Mouse (Mus musculus) thymus, postnatal 25 days (tissue): ENCODE data around the gene Papolb.
A peak's percentile ranks its signal among the peaks of the same experiment; 100 is the strongest.

Experiments
- DNase-seq: peaks from one replicate; pipeline ENCODE4 v3.0.0; 2022

The Papolb gene

DNA sequence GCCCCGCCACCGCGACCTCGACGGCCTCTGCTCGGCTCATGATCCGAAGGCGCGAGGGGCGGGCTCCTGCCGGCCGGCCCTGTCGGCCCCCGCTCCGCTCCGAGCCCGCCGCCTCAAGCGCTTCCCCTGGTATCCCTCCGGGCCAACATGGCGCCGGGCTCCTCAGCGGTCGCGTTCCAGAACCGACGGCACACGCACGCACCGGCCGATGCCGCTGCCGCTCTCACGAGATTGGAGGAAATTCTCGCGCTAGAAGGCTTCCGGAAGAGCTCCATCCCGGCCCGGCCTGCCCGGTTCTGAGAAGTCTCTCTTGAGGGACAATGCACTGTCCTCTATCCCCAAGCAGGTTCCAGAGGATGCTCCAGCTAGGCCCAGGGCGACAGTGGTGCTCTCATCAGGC is at the start of gene Papolb:
TSS of gene Papolb (minus strand) at position 162 of the 400 bp plus-strand sequence.
- DNase-seq = no peak

DNA sequence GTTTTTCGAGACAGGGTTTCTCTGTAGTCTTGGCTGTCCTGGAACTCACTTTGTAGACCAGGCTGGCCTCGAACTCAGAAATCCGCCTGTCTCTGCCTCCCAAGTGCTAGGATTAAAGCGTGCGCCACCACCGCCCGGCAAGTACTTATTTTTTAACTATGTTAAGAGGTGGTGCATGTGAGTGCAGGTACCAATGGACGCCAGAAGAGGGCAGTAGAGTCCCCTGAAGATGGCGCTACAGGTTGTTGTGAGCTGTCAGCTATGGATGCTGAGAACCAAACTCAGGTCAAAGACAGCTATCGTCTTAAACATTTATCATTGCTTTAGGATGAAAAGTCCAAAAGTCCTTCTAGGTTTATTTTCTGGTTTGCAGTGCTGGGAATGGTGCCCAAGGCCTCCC is 48.3 kb upstream of the Papolb start:
- DNase-seq = no peak

- DNase-seq = no peak
These were observed 47.0 kb upstream of the Papolb start for GRCm38 (mm10) chr5:142576832-142577231.

GRCm38 (mm10) chr5:142574323-142575057 is 44.6 kb upstream of the Papolb start:
- no peak for DNase-seq

- no peak for DNase-seq
These were observed 34.7 kb upstream of the Papolb start for GRCm38 (mm10) chr5:142564606-142565005.

GRCm38 (mm10) chr5:142560261-142560660 is 30.4 kb upstream of the Papolb start:
- no peak for DNase-seq

DNA sequence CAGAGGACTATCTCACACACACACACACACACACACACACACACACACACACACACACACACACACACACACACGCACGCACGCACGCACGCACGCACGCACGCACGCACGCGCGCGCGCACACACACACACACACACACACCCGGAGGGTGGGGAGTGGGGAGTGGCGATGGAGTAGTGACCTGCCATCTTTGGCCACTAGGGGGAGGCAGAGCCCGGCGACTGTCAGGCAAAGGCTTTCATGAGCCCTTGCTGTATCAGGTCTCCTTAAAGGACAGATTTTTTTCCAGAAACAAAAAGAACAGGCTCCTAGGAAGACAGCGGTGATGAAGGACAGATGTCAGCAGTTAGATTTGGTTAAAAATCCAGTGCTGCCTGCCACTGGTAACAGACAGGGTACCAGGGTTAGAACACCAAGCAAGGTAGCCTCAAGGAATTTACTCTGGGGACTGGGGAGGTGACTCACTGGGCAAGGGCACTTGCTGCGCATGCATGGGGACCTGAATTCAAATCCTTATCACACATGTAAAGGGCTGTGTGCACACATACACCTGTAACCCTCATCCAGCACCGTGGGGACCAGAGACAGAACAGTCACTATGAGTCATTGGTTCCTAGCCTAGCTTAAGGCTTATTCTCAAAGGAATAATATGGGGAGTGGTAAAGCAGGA is 27.7 kb upstream of the Papolb start:
- peak; percentile 54 for DNase-seq

- DNase-seq = no peak
These were observed 26.8 kb upstream of the Papolb start for GRCm38 (mm10) chr5:142556721-142557120.

GRCm38 (mm10) chr5:142555866-142556265 is 26.0 kb upstream of the Papolb start:
- no peak for DNase-seq

DNA sequence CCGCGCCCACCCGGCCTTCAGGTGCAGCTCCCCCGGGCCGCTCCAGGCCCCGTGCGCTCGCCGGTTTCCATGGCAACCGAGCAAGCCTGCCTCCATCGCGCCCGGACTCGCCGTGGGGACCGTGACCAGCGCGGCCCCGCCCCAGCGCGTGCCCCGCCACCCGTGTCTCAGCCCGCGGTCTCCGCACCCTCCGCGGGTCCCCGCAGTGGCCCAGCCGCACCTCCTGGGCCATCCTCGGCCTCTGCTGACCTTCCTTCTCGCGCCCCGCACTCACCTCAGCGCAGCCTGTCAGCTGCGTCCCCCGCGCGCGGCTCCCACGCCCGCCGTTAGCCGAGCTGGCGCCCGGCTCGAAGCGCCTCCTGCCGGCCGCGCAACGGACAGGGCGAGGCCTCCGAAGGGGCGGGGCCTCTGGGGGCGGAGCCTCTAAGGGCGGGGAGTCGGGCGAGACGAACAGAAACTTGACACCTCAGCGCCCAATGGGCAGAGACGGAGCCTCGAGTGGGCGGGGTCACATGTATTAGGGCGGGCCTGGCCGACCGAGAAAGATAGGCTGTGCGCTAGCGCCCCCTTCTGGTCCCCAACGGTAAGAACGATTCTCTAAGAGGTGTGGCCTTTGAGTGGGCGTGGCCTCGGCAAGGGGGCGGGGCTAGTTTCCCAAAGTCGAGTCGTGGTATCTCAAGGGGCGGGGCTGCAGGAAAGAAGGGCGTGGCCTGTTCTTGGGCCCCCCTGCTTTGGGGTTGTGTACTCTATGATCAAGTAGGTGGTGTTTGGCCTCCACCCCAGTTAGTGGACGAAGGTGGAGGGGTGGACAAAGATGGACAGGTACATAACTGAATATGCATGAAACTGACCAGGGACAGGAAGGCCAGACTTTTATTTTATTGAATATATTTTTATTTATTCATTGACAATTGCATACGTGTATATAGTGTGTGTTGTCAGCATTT is 21.1 kb upstream of the Papolb start, which contains the start of gene Radil:
TSS of gene Radil (minus strand) at position 393 of the 947 bp plus-strand sequence.
- DNase-seq = peak; percentile 53

GRCm38 (mm10) chr5:142549961-142550705 is 20.3 kb upstream of the Papolb start:
- no peak for DNase-seq

DNA sequence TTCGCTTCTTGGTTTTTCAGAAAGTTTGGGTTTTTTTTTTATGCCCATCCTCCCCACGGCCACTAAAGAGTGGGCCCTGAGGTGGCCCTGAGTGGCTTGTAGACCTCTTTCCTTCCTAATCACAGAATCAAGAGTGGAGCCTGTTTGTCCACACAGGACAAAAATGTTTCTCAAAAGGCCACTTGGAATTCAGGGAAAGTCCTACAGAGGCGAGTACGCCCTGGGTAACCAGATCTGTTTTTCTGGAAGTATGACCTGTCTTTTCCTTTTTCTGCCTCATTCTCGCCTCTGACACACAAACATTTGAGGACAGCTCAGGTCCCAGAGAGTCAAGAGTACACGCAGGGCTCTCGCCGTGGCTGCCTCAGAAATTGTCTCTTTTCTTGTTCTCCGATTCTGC is 19.6 kb upstream of the Papolb start:
- DNase-seq = no peak

DNA sequence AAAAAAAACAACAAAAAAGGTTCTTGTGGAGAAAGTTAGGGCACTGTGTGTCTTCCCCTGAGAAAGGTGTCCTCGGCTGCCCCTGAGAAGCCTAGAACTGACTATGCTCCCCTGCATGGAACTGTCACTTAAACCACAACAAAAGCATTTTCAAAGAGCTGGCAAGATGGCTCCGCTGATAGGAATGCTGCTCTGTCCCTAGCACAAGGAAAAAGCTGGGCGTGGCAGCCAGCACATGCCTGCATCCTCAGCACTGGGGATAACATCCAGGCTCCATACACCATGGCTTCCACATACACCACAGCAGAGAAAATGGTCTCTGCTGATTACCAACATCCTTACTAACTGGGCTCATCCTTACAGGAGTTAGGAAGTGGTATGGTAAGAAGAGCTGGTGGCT is 17.2 kb upstream of the Papolb start:
- no peak for DNase-seq

DNA sequence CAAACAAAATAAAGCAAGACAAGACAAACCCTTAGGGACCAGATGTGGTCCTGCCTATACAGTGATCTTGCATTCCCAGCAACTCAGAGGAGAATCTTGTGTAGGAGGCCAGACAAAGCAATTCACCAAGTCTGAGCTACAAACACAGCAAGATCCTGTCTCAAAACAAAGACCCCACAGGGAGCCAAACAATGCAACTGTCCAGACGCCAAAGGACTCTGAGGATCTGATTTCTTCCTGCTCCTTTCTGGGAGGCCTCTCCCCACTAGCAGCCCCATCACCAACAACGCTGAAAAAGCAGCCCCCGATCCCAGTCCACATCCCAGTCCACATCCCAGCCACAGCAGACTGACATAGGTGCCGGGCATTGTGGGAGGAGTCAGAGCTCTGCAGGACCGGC is 16.5 kb upstream of the Papolb start:
- DNase-seq = no peak

- DNase-seq = no peak
These were observed 15.3 kb upstream of the Papolb start for GRCm38 (mm10) chr5:142545014-142545795.

- no peak for DNase-seq
These were observed 7.4 kb upstream of the Papolb start for GRCm38 (mm10) chr5:142537286-142537685.

GRCm38 (mm10) chr5:142535388-142535787 is 5.5 kb upstream of the Papolb start:
- DNase-seq = no peak

- DNase-seq = no peak
These were observed 5.0 kb downstream of the Papolb start for GRCm38 (mm10) chr5:142524711-142525464.

DNA sequence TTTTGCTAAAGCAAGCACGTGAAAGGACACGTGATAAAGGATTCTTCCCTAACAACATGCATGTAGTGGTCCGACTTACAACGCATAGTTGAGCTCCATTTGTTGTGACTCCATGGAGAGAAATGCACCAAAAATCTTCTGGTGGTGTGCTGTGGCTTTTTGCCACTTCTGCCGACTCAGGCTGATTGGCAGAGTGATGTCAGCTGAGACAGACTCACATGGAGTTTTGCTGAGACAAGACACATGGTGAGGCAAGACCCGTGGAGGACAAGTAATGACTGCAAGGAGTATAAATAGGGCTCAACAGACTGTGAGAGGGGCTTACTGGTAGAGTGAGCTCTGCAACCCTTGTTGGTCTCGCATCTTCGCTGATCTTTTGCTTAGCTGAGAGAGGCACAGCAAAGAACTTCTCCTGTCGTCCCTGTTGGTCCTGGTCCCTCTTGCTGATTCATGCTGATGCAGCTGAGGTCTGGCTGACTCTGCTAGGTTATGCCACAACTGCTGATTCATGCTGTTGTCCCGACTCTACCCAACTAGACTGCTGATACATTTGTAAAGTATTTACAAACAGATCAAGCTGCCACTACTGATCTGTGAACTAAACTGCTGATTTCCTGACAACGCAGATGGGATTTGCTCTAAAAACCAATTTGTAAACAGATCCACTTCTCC is 8.5 kb downstream of the Papolb start:
- no peak for DNase-seq

GRCm38 (mm10) chr5:142520360-142520759 is 9.5 kb downstream of the Papolb start:
- no peak for DNase-seq
